ENCODE assay signal across 8 mouse cellular contexts in the genomic region with DNA sequence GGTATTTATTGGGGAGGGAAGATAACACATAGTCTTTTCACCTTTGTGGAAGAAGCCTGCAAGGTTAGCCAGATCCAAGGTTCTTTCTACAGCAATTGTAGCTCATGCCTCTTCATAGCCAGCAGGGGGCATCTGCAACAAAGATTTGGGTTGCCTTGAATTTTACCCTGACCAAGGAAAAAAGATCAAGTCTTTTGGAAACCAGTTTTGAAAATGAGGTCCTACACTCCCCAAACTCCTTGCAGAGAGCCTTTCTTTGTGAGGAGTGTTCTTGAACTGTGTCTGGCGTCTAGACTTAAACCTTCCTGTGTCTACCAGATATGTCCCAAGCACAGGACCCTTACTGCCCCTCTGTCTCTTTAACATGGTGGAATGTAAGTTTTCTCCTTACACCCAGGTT. TPM values are rescaled to one million over a fixed set of nuclear protein-coding genes. Genes with fewer than 3 reads are reported as not detected.
DNase-seq lines count a peak whose midpoint lies in the region; ATAC-seq and TF ChIP-seq lines count a peak whose summit lies in the region.

No protein-coding gene starts in this region.

- no peak overlapping the region for H3K9ac ChIP-seq in liver, postnatal 0 days (replicated peaks)
- no peak overlapping the region for H3K9ac ChIP-seq in liver, embryonic 12.5 days
- H3K9ac ChIP-seq in lung, embryonic 14.5 days: no peak overlapping the region

- H3K4me2 ChIP-seq in liver, postnatal 0 days (ENCODE audit: low read depth, low read length): no peak overlapping the region
- H3K4me2 ChIP-seq in liver, embryonic 12.5 days: no peak overlapping the region
- H3K4me2 ChIP-seq in lung, embryonic 14.5 days: no peak overlapping the region

- DNase-seq in cerebellum, postnatal 10 days: peak; percentile 62 to 74
- no peak for DNase-seq in cerebellum, adult 9-11 months
- no peak for DNase-seq in liver, postnatal 0 days
- peak; percentile 21 for DNase-seq in forebrain, embryonic 10.5 days (ENCODE audit: extremely low spot score, low spot score)
- peak; percentile 89 for DNase-seq in lung, embryonic 14.5 days
- DNase-seq in right cerebral cortex, postnatal 14 days: peak; percentile 19

- H3K27ac ChIP-seq in liver, postnatal 0 days (ENCODE audit: low read depth): no peak overlapping the region
- no peak overlapping the region for H3K27ac ChIP-seq in liver, embryonic 12.5 days
- no peak overlapping the region for H3K27ac ChIP-seq in forebrain, embryonic 10.5 days
- no peak overlapping the region for H3K27ac ChIP-seq in lung, embryonic 14.5 days (ENCODE audit: low read depth)

- ATAC-seq in liver, postnatal 0 days: no peak
- no peak for ATAC-seq in liver, embryonic 12.5 days
- ATAC-seq in lung, embryonic 14.5 days (ENCODE audit: insufficient read depth): 0 out of 2 replicates have a peak, but pooled peaks have one; percentile 44
- no peak for ATAC-seq in inflammation-experienced regulatory T-cells, adult 6 months

- no peaks in the 10 kb centered on the region for H3K9me3 ChIP-seq in liver, postnatal 0 days (ENCODE audit: low read length)
- H3K9me3 ChIP-seq in liver, embryonic 12.5 days (replicated peaks): no peaks in the 10 kb centered on the region
- H3K9me3 ChIP-seq in forebrain, embryonic 10.5 days: no peaks in the 10 kb centered on the region
- H3K9me3 ChIP-seq in lung, embryonic 14.5 days (ENCODE audit: low read depth, low read length): no peaks in the 10 kb centered on the region

- no peak for TF ChIP-seq EP300 in liver, postnatal 0 days (IDR thresholded peaks at IDR 0.05; ENCODE audit: low read depth)

- WGBS in liver, postnatal 0 days (ENCODE audit: insufficient replicate concordance): 86% methylated on average over 1 of the region's 1 CpGs
- 53% methylated on average over 1 of the region's 1 CpGs for WGBS in liver, embryonic 12.5 days (ENCODE audit: insufficient replicate concordance)
- WGBS in forebrain, embryonic 10.5 days: 60% methylated on average over 1 of the region's 1 CpGs
- 53% methylated on average over 1 of the region's 1 CpGs for WGBS in lung, embryonic 14.5 days

- H3K4me3 ChIP-seq in liver, postnatal 0 days (ENCODE audit: low read depth, low read length): no peak overlapping the region
- H3K4me3 ChIP-seq in liver, embryonic 12.5 days: no peak overlapping the region
- H3K4me3 ChIP-seq in forebrain, embryonic 10.5 days: no peak overlapping the region
- H3K4me3 ChIP-seq in lung, embryonic 14.5 days (ENCODE audit: low read depth, low read length): no peak overlapping the region

- TF ChIP-seq CTCF in liver, postnatal 0 days (IDR thresholded peaks at IDR 0.05; ENCODE audit: low read depth): peak; percentile 70
- TF ChIP-seq CTCF in lung, embryonic 14.5 days (IDR thresholded peaks at IDR 0.05; ENCODE audit: low read depth): peak; percentile 81

- no peaks in the 10 kb centered on the region for H3K27me3 ChIP-seq in liver, postnatal 0 days (ENCODE audit: insufficient read depth, low read length)
- H3K27me3 ChIP-seq in liver, embryonic 12.5 days (replicated peaks): no peaks in the 10 kb centered on the region
- H3K27me3 ChIP-seq in forebrain, embryonic 10.5 days (ENCODE audit: poor library complexity, severe bottlenecking): no peaks in the 10 kb centered on the region
- no peaks in the 10 kb centered on the region for H3K27me3 ChIP-seq in lung, embryonic 14.5 days (ENCODE audit: insufficient read depth, low read length)

- no peaks in the 10 kb centered on the region for H3K4me1 ChIP-seq in liver, postnatal 0 days (ENCODE audit: insufficient read depth)
- no peaks in the 10 kb centered on the region for H3K4me1 ChIP-seq in liver, embryonic 12.5 days
- no peaks in the 10 kb centered on the region; the same call in 1 of the 2 replicates for H3K4me1 ChIP-seq in forebrain, embryonic 10.5 days
- no peaks in the 10 kb centered on the region for H3K4me1 ChIP-seq in lung, embryonic 14.5 days (ENCODE audit: insufficient read depth)

- H3K36me3 ChIP-seq in liver, postnatal 0 days (replicated peaks; ENCODE audit: insufficient read depth, low read length): no peaks in the 10 kb centered on the region
- no peaks in the 10 kb centered on the region for H3K36me3 ChIP-seq in liver, embryonic 12.5 days
- no peaks in the 10 kb centered on the region for H3K36me3 ChIP-seq in forebrain, embryonic 10.5 days (replicated peaks)
- H3K36me3 ChIP-seq in lung, embryonic 14.5 days (ENCODE audit: insufficient read depth): no peaks in the 10 kb centered on the region

RNA-seq across cellular contexts. Expression of gene Rgs5, which starts 15.4 kb away (rescaled TPM):
- polyA plus RNA-seq in liver, postnatal 0 days (2015; fragmentation: Nextera tagmentation; extraction: Ambion mirVana): 0.46 and 0.62 TPM in 2 replicates
- polyA plus RNA-seq in liver, embryonic 12.5 days (2016; fragmentation: Nextera tagmentation; extraction: Ambion mirVana): 0.91 and 1.1 TPM in 2 replicates
- 0.22 and 0.35 TPM in 2 replicates for polyA plus RNA-seq in forebrain, embryonic 10.5 days (2016; fragmentation: Nextera tagmentation; extraction: Ambion mirVana)
- 8.8 TPM in 2 replicates for polyA plus RNA-seq in lung, embryonic 14.5 days (2014; fragmentation: Nextera tagmentation; extraction: Ambion mirVana)
- under 1 TPM in 2 of 3 experiments, not detected in 1; 0.13 to 0.16 TPM for polyA plus RNA-seq in inflammation-experienced regulatory T-cells, adult 6 months (2017; shearing (Covaris generic))

Comparison
In these comparisons a context has a peak if more than half of its experiments do, and no peak if none do; other contexts are left out.
1. DNase-seq: peak in cerebellum, postnatal 10 days (2 of 2), forebrain, embryonic 10.5 days (single experiment), lung, embryonic 14.5 days (single experiment) and right cerebral cortex, postnatal 14 days (single experiment); none in cerebellum, adult 9-11 months (single experiment) and liver, postnatal 0 days (single experiment).